Mouse (Mus musculus): ENCODE results near the gene Eme1. TPM values are rescaled to one million over a fixed set of nuclear protein-coding genes. Genes with fewer than 3 reads are reported as not detected.

Eme1 gene
- 1.7 TPM for polyA plus RNA-seq (2017; shearing (Covaris generic))

GRCm38 (mm10) chr11:94653663-94654436 is at the start of gene Eme1, which contains the start of gene Mrpl27:
Gene Eme1, minus strand, starts transcription at chr11:94653964.
Gene Mrpl27, plus strand, starts transcription at chr11:94653767.

GRCm38 (mm10) chr11:94676754-94677606 is 23.2 kb upstream of the Eme1 start, which contains the start of gene Xylt2:
Gene Xylt2, minus strand, starts transcription at chr11:94677515.

GRCm38 (mm10) chr11:94629199-94629883 is 24.4 kb downstream of the Eme1 start, which contains the start of gene Lrrc59:
Gene Lrrc59, plus strand, starts transcription at chr11:94629767.

GRCm38 (mm10) chr11:94601321-94602281 is 52.2 kb downstream of the Eme1 start, which contains the start of gene Acsf2:
Gene Acsf2, minus strand, starts transcription at chr11:94601871.

Other genes with a start within 250 kb of the Eme1 start
- not detected for gene Cacna1g, start 179.8 kb downstream of the Eme1 start, polyA plus RNA-seq (2017; shearing (Covaris generic))
- not detected for gene Spata20, start 167.8 kb downstream of the Eme1 start, polyA plus RNA-seq (2017; shearing (Covaris generic))
- gene Epn3, start 154.0 kb downstream of the Eme1 start, polyA plus RNA-seq (2017; shearing (Covaris generic)): not detected
- not detected for gene Mycbpap, start 132.2 kb downstream of the Eme1 start, polyA plus RNA-seq (2017; shearing (Covaris generic))
- 4.3 TPM for gene Rsad1, start 104.7 kb downstream of the Eme1 start, polyA plus RNA-seq (2017; shearing (Covaris generic))
- gene Chad, start 88.9 kb downstream of the Eme1 start, polyA plus RNA-seq (2017; shearing (Covaris generic)): 0.20 TPM
- 6.1 TPM for gene Acsf2, start 52.1 kb downstream of the Eme1 start, polyA plus RNA-seq (2017; shearing (Covaris generic))
- gene Lrrc59, start 24.2 kb downstream of the Eme1 start, polyA plus RNA-seq (2017; shearing (Covaris generic)): 60.2 TPM
- gene Mrpl27, start 197 bp downstream of the Eme1 start, polyA plus RNA-seq (2017; shearing (Covaris generic)): 59.5 TPM
- 44.2 TPM for gene Xylt2, start 23.6 kb upstream of the Eme1 start, polyA plus RNA-seq (2017; shearing (Covaris generic))
- not detected for gene Gm11541, start 50.5 kb upstream of the Eme1 start, polyA plus RNA-seq (2017; shearing (Covaris generic))
- 0.23 TPM for gene Cdc34b, start 87.8 kb upstream of the Eme1 start, polyA plus RNA-seq (2017; shearing (Covaris generic))
- 0.08 TPM for gene Tmem92, start 128.7 kb upstream of the Eme1 start, polyA plus RNA-seq (2017; shearing (Covaris generic))

Data from CD4-positive, CD25-positive, alpha-beta regulatory T cell (primary cell).